Mouse (Mus musculus): ENCODE measurements at regions not wholly inside any gene's neighbourhood (a gene's known extent, or its start where the extent isn't known, plus 50 kb on each side); places are given as distances from the start of the nearest gene placed in this dataset.

DNA sequence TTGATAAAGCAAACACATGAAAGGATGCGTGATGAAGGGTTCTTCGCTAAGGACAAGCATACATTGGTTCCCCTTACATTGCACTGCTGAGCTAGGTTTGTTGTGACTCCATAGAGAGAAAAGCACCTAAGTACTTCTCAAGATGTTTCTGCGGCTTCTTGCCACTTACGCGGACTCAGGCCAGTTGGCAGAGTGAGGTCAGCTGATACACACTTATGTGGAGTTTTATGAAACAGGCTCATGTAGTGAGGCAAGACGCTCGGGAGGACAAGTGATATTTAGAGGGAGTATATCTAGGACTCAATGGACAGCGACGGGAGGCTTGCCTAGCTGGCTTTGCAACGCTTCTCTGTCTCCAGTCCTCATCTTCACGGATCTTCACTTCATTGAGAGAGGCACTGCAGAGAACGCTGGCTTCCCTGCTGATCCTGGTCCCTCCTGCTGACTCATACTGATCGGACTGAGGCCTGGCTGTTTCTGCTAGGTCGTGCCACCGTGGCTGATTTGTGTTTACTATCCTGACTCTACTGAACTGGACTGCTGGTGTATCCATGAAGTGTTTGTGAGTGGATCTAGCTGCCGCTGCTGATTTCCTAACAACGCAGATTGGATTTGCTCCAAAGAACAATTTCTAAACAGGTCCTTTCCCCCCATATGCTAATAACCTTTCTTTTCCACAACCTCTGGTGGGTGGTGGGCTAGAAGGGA lies 113.8 kb downstream of the Sec31a start:
- TF ChIP-seq POLR2A (IDR thresholded peaks at IDR 0.05; ENCODE audit: insufficient read depth, low read depth, low read length) (no peak), CTCF (IDR thresholded peaks at IDR 0.05; ENCODE audit: insufficient read depth, low read depth, low read length) (no peak)

Data from olfactory bulb, adult 2 months (tissue).